Mouse (Mus musculus) brain, embryonic 14.5 days (tissue): ENCODE data around the gene Cpne5.

Source experiments
- CTCF ChIP-seq: fragments of 200-500 bp; IDR thresholded peaks from 2 replicates; pipeline ENCODE4 v1.5.1; 2012; ENCODE audit warnings: inconsistent platforms, mild to moderate bottlenecking, moderate library complexity, borderline replicate concordance; ENCODE audit not compliant: insufficient read depth, insufficient read length; ENCODE audit errors: extremely low read depth
- POLR2A ChIP-seq: fragments of 200-500 bp; IDR thresholded peaks from 2 replicates; pipeline ENCODE4 v1.6.1; 2012; ENCODE audit warnings: mild to moderate bottlenecking, inconsistent platforms, borderline replicate concordance; ENCODE audit not compliant: poor library complexity, insufficient read depth, insufficient read length, severe bottlenecking; ENCODE audit errors: extremely low read depth

DNA sequence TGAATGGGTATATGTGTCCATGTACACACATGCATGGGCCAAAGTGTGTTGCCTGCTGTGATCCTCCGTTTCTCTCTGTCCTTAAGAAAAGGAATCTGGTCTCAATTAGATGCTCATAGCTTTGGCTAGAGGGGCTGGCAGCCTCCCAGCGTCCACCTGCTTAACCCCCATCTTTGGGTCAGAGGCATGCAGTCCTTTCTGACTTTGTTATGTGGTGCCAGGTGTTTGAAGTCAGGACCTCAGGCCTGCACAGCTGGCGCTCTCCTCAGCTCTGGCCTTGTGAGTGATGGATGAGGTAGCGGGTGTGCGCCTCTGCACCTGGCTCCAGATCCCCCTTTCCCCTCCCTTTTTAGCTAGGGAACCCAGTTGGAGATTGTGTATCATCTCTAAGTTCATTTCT, 119.9 kb downstream of the Cpne5 start:
- TF ChIP-seq CTCF (no peak), POLR2A (no peak)
